Mouse (Mus musculus) mouse trophoblast stem cell (cell line): ENCODE measurements around the gene Fam71d.

Experiments
- in situ Hi-C, 2 experiments: fragments of 300-500 bp; cut with MseI, MboI; formaldehyde crosslinking; loops; 2 replicates in 1 of 2; 3 replicates in 1 of 2; pipeline ENCODE4 v1.15.1; 2025

The Fam71d gene

DNA sequence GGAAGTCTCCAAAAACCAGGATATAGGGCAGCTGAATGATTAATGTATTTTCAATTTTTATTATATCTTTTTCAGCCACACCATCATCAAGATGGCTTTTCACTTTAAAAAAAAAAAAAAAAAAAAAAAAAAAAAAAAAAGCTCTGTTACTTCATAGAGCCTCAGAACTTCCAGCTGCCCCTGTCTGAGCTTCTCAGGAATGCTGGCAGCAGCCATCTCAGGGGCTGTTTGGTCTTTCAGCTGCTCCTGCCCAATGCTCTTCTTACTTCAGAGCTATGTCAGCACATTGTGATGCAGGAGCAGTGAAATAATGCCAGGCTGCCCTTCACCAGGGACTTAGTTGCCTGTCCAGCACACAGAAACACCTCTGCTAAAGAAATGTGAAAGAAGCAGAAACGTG lies at the start of gene Fam71d:
TSS of gene Fam71d (plus strand) at position 211 of the 400 bp plus-strand sequence.
- in situ Hi-C loops = no loop called here

DNA sequence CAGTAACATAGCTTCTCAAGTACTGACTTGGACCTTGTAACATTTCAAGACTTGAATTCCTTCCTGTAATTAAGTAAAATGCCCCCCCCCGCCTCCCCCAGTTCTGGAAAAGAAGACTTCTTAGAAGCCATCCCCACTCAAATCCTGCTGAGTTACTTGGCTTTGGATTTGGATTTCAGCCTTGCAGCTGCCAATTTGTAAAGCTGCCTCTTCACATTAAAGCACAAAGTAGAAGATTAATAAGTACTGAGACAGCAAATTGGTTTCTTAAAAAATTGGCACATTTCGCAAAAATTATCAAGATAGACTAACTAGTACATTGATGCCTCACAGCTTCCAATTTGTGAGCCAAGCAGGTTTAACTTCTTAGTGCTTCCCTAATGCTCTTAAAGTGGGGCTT lies 47.6 kb upstream of the Fam71d start:
- in situ Hi-C loops = no loop called here

DNA sequence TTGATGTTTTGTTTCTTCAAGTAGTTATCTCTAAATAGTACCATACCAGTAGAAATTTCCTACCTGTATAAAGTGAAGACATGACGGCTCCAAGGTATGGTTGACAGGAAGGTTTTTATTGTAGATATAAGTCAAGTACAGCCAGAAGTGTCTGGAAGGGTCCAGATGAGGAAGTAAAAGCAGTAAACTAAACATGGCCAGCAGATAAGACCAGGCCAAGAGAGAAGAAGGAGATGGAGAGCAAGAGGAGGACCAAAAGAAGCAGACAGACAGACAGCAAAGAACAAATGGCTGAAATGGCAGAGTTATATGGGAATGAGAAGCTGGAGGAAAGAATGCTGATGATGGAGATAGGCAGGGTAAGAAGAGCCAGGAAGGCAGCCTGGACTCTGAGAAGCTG lies 46.1 kb upstream of the Fam71d start:
- in situ Hi-C loops = no loop called here

DNA sequence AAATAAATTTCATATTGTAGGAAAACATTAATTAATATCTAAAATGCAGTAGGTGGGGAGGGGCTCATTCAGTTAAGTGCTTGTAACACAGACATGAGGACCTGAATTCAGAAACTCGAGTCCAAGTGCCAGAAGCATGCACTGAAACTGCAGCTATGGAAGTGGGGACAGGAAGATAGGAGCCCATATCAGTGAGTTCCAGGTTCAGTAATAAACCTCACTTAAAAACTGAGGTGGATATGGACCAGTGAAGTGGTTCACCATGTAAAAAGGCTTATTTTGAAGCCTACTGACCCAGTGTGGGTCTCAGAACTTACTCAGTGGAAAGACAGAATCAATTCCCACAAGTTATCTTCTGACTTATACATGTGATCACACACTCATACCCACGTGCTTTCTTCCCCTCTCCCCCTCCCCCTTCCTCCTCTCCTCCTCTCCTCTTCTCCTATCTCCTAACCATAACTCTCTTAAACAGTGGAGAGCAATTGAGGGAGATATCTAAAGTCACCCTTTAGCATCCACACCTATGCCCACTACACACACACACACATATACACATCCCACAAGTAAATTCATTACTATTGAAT lies 31.5 kb upstream of the Fam71d start:
- in situ Hi-C loops = no loop called here

DNA sequence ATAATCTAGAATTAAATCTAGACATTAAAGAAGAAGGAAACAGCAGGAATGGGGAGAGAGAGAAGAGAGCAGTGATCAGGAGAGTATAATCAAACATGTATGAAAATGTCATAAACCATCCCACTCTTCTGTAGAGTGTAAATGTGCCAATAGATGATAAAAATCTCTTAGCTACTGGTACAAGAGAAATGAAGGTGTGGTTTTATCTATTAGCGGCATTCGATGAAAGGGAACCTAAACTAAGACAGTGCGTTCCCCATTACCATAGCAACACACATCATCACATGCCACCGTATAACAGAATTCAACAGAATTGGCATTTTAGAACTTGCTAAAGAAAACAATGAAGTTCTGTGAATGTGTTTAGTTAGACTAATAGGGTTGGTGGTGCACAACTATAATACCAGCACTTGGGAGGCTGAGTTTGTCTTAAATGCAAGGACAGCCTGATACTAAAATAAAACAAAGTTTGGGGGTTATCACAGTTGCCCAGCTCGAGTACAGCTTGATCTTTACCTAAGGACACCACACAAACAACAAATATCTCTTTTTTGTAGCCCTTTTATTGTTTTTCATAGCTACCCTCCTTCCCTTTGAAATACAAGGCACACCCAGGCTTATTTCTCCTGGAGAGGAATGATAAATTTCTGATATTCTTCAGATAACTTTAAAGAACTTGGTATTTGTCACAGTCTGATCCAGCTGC lies 13.1 kb upstream of the Fam71d start:
- in situ Hi-C loops = no loop called here

DNA sequence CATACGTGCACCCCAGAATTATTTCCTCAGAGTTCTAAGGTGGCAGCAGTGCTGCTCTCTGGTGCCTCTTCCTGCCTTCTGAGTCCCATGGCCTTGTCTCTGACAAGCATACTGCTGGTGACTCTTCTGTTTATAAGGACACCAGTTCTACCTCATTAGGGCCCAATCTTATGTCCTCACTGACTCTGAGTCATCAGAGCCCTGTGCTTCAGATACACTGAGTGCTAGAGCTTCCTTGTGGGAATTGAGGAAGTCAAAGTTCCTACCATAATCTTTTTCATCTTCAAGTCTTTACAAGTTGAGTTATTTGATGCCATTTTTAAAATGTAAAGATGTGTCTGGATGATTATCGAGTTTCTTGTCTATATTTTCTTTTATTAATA lies 12.5 kb upstream of the Fam71d start:
- in situ Hi-C loops = no loop called here

DNA sequence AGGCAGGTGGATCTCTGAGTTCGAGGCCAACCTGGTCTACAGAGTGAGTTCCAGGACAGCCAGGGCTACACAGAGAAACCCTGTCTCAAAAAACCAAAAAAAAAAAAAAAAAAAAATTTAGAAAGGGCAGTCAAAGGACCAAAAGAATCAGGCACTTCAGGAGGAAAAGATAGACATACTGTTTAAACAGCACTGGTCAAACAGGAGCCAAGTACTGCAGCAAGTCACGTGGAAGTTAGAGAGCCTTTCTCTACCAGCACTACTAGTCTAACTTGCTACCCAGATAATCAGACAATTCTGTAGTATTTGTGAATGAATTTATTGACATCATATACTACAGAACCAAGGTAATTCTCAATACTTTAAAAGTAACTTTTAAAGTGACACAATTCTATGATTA lies 10.3 kb upstream of the Fam71d start:
- in situ Hi-C loops = no loop called here

DNA sequence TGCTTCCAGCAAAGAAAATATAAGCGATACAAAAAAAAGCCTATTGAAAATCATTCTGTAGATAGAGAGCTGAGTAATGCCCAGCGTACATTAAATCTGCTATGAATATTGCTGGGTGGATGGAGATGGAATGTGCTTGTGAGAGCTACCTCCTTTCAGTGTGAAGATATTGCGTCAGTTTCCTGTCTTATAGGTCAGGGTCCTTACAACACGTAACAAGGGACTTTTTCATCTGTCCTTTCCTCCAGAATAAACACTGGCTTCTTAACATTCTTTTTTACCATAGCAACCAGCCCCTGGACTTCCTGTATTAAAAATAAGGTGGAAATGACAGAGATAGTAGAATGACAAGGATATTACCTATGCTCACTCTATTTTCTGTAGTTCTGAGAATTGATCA lies 9.1 kb upstream of the Fam71d start:
- in situ Hi-C loops = no loop called here

DNA sequence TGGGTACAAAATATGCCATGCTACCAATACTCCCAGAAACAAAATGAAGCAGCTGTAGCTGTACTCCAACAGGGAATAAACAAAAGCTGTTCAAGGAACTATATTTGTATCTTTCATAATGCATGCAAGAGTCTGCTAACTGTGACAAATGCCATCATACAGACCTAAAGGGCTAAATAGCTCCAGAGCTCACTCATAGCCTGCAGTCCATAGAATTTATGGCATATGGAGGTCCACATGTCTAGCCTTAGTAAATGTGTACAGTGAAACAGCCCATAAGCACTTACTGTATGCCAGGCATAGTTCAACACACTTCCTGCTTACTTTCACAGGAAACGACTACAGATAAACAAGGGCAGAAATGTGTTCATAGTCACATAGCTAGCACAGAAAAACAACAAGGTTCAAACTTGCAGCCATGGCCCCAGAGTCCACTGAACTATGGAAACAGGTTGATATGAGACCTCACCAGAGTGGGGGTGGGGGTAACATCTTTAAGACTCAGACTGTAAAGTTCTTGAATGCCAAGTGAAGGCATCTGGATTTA lies 5.6 kb upstream of the Fam71d start:
- in situ Hi-C loops = no loop called here

DNA sequence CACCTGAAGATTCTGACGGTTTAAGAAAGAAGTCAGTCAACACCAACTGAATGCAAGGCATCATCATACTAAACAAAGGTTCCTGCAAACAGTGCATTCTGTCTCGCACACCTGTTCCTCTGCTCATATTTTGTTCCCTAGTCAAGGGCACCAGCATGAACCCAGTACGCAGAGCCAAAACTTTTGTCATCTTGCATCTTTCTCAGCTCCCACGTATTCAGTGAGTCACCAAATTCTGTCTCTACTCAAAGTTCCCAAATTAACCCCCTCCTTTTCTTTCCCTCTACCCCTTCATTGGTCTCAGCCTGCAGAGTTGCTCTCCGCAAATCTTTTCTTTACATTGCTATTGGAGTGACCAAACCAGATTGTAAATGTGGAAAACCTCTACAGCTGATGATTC lies 2.5 kb upstream of the Fam71d start:
- in situ Hi-C loops = no loop called here

DNA sequence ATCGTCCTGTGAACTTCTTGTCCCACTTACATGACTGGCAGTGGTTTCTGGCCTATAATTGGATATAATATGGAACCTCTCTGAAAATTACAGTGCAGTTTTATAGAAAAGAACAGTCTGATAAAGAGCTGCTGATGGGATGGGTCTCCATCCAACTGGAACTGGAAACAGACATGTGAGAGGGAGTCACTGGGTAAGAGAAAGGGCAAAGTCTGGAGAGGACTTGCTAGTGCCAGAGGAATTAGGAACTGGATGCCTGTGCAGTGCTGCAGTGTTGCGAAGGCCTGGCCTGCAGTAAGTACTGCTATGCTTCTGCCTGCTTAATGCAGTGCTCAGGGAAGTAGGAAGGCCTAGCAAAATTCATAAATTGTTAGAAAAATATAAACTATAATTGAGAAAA lies 1.9 kb downstream of the Fam71d start:
- in situ Hi-C loops = no loop called here

DNA sequence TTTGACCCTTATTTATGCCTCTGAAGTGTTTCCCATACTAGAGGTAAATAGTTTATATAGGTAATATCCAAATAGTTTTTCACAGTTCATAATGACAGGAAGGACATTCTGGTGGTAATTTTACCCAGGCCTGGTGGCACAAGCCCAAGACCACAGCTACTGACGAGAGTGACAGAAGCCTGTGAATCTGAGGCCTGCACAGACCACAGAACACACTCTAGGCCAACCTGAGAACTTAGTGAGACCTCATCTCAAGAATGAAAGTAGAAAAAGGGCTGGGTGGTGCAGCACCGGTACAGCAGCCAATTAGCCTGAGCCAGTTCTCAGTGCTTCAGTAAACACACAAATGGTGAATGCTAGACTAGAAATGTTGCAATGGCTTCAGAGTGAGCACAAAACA lies 26.4 kb downstream of the Fam71d start:
- in situ Hi-C loops = no loop called here

DNA sequence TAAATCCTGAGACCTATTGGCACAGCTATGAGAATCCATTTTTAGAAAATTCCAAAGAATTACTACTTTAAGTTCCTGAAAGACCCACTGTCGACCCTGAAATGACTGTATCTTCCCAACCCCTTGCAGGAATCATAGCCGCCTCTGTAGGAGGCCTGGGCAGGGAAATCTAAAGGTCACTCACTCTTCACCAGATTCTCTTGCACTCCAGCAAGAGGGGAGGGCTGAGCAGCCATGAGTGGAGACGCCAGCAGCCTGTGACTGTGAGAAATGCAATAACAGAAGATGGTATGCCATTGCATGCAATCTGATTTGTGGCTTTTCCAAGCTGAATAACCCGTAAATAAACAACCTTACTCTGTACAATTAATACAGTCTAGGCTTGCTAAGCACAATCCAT lies 36.4 kb downstream of the Fam71d start:
- in situ Hi-C loops = no loop called here

DNA sequence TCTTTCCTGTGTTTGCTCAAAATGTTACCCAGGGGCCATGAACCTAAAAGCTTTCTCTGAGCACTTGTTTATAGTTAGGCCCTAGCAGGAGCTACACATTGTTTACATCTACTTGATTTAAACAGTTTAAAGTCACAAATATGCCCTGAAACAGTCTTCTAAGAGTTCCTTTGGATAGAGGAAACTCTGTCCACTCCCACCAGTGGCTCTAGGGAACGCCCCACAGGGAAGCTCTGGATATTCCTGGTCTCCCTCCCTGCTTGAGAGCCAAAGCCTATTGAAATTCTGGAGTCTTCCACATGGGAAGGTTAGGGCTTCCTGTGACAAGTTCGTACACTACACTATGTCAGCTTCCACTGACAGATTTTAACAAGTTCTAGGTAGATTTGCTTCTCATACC lies 48.3 kb downstream of the Fam71d start:
- in situ Hi-C loops = no loop called here

DNA sequence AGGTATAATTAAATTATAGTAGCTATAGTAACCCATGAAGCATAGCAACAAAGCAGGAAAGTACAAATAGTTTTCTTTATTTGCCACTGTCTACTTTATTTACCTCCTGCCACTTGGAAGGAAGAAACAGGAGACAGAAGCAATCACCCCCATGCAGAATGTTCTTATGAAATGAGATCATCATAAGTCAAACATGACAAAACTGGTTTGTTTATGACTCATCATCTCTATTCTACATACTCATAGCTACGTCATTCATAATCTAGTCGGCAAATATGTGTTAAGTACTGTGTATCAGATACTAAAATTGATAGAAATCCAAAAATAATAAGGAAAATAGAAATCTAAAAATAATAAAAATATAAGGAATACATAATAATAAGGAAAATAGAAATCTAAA lies 49.0 kb downstream of the Fam71d start:
- in situ Hi-C loops = no loop called here

DNA sequence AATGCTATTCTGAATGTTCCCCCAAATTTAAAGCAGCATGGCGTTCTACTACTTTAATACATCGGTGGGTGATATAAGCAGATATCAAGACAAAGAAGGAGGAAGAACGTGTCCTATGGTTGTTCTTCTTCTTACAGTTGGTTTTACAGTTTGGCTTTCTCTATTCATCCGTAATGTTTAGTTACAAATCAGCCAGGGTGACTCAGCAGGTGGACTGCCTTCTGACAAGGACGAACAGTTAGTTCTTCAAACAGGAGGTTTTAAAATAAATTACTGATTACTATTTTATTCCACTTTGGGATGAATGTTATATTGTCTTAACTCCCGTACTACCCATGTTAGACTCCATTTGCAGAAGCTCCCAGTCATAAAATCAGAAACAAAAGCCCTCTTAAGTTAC lies 54.9 kb downstream of the Fam71d start:
- in situ Hi-C loops = no loop called here

DNA sequence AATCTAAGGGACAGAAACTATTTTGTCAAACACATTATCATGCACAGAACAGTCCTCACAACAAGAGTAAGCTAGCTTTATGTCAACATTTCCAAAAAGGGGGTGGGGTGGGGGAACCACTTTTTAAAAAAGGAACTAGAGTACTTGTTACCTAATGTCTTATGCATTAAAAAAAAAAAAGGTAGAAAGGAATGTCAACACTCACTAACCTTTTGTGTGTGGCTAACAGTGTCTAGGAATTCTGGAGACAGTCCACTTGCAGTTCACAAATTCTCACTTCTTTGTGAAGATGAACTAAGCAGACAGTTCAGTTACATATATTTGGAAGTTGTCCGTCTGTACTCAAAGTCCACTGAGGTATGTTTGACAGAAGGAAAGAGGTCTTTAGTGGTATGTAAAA lies 56.1 kb downstream of the Fam71d start:
- in situ Hi-C loops = no loop called here

DNA sequence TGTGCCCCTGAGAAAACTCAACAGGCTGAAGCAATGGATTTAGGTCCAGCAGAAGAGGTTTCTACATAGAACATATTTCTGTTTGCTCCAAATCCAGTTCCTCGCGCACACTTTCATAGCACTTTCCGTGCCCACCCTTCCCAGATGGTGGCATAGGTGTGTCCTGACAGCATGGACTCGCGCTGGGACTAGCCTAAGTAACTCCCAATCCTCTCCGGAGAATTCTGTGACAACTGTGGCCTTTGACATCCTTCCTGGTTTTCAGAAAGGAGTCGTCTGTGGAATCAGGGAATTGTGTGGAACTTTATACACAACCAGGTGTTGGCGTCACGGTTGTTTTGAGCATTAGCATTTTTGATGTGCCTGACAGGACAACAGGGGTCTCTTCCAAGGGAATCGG lies 56.8 kb downstream of the Fam71d start:
- in situ Hi-C loops = no loop called here

DNA sequence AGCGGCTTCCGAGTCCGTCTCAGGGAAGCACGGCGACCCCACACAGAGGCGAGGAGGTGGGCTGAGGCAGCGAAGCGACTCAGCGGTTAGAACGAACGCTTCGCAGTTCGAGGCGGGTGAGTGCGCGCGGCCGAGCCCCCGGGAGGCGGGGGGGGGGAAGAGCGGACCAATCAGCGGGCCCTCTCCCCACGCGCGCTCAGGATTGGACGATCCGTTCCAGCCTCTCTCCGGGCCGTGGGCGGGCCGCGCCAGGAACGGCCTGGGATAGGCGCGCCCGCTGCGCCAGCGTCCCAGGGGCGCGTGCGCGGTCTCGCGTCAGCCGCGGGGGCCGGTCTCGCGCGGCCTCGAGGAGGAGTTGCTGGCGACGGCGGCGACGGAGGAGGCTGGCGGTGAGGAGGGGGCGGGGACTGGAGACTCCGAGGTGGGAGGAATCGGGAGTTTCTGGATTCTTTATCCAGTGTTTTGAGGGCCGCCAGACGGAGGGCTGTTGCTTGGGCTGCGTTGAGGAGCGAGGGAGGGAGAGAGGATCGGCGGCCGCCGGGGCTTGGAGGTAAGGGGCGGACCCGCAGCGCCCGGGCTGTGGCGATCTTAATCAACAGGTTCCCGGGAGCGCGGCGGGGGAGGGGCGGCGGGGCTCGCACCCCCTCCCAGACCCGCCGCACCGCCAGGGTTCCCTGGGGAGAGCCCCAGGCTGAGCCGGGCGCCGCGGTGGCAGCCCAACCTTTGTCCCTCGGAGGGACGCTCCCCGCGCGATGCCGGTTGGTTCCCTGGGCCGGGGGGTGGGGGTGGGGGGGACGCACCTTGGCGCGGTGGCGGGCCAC lies 57.4 kb downstream of the Fam71d start, which contains the start of gene Mpp5:
TSS of gene Mpp5 (plus strand) at position 351 of the 821 bp plus-strand sequence.
- in situ Hi-C loops = no loop called here

DNA sequence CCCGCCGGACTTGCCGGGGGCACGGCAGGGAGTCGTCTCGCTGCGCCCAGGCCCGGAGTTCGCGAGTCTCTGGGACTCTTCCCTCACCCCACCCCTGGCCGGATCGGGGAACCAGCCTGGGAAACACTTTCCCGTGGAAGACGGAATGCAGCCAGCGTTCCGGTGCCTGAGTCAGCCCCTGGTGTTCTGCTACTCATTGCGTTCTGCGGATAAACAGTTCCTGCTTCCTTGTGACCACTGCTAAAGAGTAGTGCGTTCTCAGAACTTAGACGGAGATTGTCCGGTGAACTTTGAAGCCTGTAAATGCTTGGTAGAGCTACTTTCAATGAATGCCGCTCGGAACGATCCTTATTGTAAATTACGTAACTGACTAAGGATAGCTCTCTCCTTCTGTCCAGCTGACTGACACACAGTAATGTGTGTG lies 58.1 kb downstream of the Fam71d start:
- in situ Hi-C loops = no loop called here

DNA sequence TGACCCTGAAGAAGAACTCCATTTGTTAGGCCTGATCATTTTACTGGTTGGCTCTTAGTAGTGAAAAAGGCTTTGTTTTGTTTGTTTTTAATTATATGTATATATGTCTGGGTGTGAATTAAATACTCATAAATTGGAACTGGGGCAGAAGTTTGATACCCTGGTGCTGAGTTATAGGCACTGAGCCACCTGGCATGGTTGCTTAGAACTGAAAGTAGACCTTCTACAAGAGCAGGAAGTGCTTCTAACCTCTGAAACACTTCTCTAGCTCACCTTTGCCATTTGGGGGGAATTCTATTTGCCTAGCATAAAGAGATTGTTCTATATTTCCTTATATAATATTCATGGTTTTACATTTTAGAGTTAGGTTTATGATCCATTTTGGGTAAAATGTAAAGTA lies 70.6 kb downstream of the Fam71d start:
- in situ Hi-C loops = no loop called here

DNA sequence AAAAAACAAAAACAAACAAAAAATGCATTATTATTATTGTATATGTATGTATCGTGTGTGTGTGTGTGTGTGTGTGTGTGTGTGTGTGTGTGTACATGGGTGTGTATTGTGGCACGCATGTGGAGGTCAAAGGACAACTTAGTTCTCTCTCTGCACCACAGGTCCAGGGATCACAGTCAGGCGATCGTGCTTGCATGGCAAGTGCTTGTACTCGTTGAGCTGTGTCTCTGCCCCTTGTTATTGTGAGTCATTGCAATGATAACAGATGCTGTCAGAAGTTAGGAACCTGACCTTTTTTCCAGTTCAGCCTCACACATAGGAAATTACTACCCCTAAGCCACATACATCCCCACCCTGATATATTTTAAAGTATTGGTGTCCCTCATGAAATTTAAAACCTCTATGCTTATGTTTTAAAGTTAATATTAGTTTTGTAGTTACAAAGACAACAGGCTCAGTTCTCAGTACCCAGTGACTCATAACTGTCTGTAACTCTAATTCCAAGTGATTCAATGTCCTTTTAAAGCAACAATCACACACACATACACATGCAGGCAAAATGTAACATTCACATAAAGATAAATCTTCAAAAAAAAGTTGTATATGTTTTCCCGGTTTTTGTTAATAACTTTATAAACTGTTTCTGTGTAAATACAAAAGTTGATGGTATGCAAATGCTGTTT lies 77.8 kb downstream of the Fam71d start:
- in situ Hi-C loops = no loop called here
